Mouse (Mus musculus) small intestine, adult 2 months (tissue): ENCODE results near the gene Entpd1.

Experiments used
- CTCF ChIP-seq: fragments of 200-500 bp; IDR thresholded peaks from 2 replicates; pipeline ENCODE4 v1.5.1; 2012; ENCODE audit warnings: low read depth, mild to moderate bottlenecking, control low read depth, inconsistent platforms, low read length, moderate library complexity, mixed read lengths; ENCODE audit not compliant: insufficient replicate concordance, insufficient read length; ENCODE audit errors: extremely low read depth
- POLR2A ChIP-seq: fragments of 200-500 bp; IDR thresholded peaks from 2 replicates; pipeline ENCODE4 v1.6.1; 2012; ENCODE audit warnings: low read depth, mild to moderate bottlenecking, control low read depth, inconsistent platforms, low read length, moderate library complexity

- TF ChIP-seq CTCF (no peak), POLR2A (no peak)
Measured at GRCm38 (mm10) chr19:40662727-40663126, 50.6 kb downstream of the Entpd1 start.
